Mouse (Mus musculus): ENCODE measurements around the gene Ptprg.
"Not testable (repeated sequence)": the region's sequence is repeated elsewhere in the genome, so short reads cannot be mapped to it uniquely, and the experiment has no call there.

Gene Ptprg

GRCm38 (mm10) chr14:12041566-12041965 lies 488.2 kb downstream of the Ptprg start:
- no peak for DNase-seq (ENCODE audit: low spot score in 2 of 2)

GRCm38 (mm10) chr14:12046226-12046882 lies 493.0 kb downstream of the Ptprg start:
- DNase-seq (ENCODE audit: low spot score in 2 of 2): no peak

- DNase-seq (ENCODE audit: low spot score in 2 of 2): no peak
Measured at GRCm38 (mm10) chr14:12047637-12048036, 494.3 kb downstream of the Ptprg start.

- no peak for DNase-seq (ENCODE audit: low spot score in 2 of 2)
Measured at GRCm38 (mm10) chr14:12056912-12057524, 503.7 kb downstream of the Ptprg start.

- no peak for DNase-seq (ENCODE audit: low spot score in 2 of 2)
Measured at GRCm38 (mm10) chr14:12057856-12058255, 504.5 kb downstream of the Ptprg start.

GRCm38 (mm10) chr14:12059149-12059548 lies 505.8 kb downstream of the Ptprg start:
- DNase-seq (ENCODE audit: low spot score in 2 of 2): no peak

GRCm38 (mm10) chr14:12061313-12061712 lies 508.0 kb downstream of the Ptprg start:
- DNase-seq (ENCODE audit: low spot score in 2 of 2): not testable (repeated sequence)

- DNase-seq (ENCODE audit: low spot score in 2 of 2): no peak
Measured at GRCm38 (mm10) chr14:12062628-12063360, 509.5 kb downstream of the Ptprg start.

- no peak for DNase-seq (ENCODE audit: low spot score in 2 of 2)
Measured at GRCm38 (mm10) chr14:12065001-12065400, 511.7 kb downstream of the Ptprg start.

GRCm38 (mm10) chr14:12065736-12066135 lies 512.4 kb downstream of the Ptprg start:
- DNase-seq (ENCODE audit: low spot score in 2 of 2): no peak

GRCm38 (mm10) chr14:12069707-12070106 lies 516.4 kb downstream of the Ptprg start:
- no peak for DNase-seq (ENCODE audit: low spot score in 2 of 2)

- DNase-seq (ENCODE audit: low spot score in 2 of 2): no peak
Measured at GRCm38 (mm10) chr14:12070361-12070760, 517.0 kb downstream of the Ptprg start.

- DNase-seq (ENCODE audit: low spot score in 2 of 2): no peak
Measured at GRCm38 (mm10) chr14:12070856-12071465, 517.6 kb downstream of the Ptprg start.

GRCm38 (mm10) chr14:12072026-12072861 lies 518.9 kb downstream of the Ptprg start:
- no peak for DNase-seq (ENCODE audit: low spot score in 2 of 2)

GRCm38 (mm10) chr14:12073408-12074107 lies 520.2 kb downstream of the Ptprg start:
- no peak for DNase-seq (ENCODE audit: low spot score in 2 of 2)

- DNase-seq (ENCODE audit: low spot score in 2 of 2): no peak
Measured at GRCm38 (mm10) chr14:12077193-12077592, 523.9 kb downstream of the Ptprg start.

GRCm38 (mm10) chr14:12079250-12079649 lies 525.9 kb downstream of the Ptprg start:
- no peak for DNase-seq (ENCODE audit: low spot score in 2 of 2)

GRCm38 (mm10) chr14:12079833-12080401 lies 526.6 kb downstream of the Ptprg start:
- DNase-seq (ENCODE audit: low spot score in 2 of 2): no peak

- DNase-seq (ENCODE audit: low spot score in 2 of 2): no peak
Measured at GRCm38 (mm10) chr14:12082131-12082921, 529.0 kb downstream of the Ptprg start.

GRCm38 (mm10) chr14:12084076-12084475 lies 530.7 kb downstream of the Ptprg start:
- no peak for DNase-seq (ENCODE audit: low spot score in 2 of 2)
